Mouse (Mus musculus) forelimb bud, embryonic 11.5 days (tissue): ENCODE measurements around the gene Tank.

Source experiments
- DNase-seq: peaks from one replicate; pipeline ENCODE4 v3.0.0-alpha.2; 2012; ENCODE audit warnings: low read depth, low spot score

Tank gene

DNA sequence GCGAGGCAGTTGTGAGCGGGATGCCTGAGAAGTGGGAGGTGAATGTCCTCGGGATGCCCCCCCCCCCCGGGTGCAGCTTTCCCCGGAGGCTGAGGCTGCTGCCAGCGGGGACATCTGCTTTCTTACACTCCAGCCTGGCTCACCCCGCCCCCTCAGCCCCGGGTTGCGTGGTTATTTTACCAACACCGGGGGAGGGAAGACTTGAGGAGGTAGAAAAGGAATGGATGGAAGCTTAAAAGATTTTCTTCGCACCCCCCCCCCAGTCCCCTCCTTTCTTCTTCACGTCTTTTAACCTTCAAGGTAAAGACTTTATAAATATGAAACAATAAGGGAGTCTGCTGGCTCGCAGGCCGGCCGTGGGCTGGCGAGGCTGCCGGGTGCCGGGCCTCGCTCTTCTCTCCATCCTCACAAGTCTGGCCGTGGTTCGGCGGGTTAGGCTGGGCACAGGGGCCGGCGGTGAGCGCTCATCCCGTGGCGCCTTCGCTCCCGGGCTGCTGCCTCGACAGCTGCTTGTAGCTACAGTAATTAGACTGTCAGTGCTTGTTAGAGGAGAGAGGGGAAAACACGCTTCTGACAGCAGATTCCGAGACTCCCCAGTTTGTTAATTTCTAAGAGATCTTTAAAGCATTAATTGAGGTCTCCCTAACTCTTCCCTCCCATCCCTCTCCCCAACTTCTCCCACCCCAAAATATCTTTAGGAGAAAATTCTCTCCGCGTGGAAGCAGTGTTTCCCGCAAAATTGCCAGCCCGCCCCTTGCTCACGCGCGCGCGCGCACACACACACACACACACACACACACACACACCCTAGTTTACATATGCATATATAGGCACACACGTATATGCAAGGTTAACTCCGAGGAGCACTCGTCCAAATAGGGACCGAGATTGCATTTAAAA is 77.2 kb downstream of the Tank start:
- peak; percentile 21 for DNase-seq

DNA sequence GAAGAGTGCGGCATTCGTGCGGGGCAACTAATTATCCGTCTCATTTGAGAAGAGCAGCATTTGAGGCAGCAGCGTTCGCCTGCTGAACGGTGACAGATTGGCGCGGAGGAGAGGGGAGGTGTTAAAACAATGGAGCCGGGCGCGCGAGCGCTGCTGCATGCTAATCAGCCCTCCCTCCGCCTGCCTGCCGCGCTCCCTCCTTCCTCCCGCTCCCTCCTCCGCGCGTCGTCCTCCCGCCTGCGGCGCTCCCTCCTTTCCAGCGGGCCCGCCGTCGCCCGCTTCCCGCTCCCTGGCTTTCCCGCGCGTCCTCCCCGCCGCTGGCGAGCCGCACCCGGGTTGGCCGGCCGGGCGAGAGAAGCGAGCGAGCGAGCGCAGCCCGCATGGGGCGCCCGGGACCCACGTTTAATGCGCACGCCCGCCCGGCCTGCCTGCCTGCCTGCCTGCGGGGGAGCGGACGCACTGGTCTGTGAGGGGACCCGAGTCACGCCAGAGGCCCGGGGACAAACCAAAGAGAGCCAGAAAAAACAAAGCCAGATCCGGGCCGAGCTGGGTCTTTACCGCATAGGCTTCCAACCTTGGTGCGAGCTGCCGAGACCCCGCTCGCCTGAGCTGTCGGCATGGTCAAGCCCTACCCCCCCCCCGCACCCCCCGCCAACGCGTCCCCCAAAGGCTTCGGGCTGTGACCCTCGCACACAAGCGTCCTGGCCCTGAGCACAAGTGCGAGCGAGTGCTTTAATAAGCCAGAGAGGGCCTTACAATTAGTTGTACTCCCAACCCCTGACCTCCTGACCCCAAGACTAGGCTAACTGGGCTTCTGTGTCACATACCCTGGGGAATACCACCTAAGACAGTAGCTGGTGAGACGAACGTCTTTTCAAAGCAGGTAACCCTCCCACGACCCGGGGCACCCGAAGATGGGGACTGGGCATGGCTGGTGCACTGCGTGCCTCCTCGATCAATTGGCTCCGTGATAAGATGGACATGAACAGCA is 78.3 kb downstream of the Tank start:
- peak; percentile 59 for DNase-seq

DNA sequence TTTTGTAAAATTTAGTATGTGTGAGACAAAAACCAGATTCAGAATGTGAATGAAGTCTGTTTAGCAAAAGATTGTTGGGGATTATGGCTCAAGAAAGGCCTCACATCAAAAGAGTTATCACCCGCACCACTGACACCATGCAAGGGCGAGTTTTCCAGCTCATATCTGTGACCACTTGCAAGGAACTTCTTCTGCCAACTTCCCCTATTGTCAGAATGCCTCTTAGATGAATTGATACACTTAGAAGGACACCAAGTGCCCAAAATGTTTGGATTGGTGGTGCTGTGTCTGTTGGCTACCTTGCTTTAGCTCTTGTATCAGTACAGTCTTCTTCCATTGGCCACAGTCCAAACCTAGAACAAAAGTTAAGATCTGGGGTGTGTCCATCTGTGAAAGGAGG is 80.9 kb downstream of the Tank start:
- no peak for DNase-seq

DNA sequence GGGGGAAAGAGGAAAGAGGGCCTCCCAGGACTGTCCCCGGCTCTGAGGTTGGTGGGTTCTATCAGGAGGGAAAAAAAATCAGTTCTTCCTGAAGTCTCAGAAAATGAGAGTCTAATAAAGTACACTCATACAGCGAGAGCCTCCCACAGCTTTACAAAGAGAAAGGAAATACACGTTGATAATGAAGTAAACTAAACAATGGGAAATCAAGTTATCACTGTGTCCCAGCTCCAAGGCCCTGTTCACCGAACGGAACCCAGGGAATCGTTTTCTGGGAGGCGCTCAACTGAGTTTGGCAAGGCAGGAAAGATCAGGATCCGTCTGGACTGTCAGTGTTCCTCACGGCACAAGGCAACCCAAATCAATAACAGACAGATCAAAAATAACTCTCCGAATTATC is 84.4 kb downstream of the Tank start:
- DNase-seq, result no peak

DNA sequence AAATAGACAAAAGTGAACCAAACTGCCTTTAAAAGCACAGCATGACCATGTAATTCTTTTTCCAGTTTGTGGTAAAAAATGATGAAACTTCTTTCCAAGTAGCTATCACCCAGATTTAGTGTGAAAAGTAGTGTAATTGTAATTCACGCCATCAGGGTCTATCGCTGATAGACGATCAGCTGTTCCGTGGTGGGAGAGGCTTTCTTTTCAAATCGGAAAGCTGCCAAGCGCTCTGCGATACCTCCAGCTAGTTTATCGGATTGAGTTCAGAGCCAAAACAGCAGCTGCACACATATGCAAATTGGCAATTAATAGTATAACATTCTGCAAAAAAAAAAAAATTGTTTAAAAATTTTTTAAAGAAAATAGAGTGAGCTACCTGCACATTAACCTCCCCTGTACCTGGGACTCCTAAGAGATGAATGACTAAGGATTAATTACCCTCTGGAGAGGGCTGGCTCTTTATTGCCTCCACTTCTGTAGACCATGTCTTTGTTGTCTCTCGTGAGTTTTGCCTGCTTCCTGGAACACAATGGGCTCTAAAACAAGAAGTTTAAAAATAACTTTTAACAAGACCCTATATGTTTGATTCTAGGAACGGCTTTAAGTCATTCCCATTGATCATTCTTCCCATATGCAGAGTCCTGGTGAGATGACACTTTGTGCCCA is 85.3 kb downstream of the Tank start:
- no peak for DNase-seq

DNA sequence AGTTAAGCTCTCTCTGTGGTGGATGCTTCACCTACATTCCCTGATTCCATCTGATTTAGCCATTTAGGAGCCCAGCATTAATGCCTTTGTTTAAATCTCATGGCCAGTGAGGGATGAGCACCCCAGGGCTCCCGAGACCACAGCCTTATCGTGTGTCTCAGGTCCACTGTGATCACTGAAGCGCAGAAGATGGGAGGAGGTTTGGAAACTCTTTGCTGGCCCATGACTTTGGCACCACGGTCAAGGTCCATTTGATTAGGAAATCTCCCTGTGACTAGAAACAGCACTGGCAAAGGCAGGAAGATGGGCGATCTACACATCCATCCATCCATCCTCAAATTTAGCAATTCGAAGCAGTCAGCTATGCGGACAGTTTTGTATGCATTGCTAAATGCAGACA is 89.0 kb downstream of the Tank start:
- no peak for DNase-seq

DNA sequence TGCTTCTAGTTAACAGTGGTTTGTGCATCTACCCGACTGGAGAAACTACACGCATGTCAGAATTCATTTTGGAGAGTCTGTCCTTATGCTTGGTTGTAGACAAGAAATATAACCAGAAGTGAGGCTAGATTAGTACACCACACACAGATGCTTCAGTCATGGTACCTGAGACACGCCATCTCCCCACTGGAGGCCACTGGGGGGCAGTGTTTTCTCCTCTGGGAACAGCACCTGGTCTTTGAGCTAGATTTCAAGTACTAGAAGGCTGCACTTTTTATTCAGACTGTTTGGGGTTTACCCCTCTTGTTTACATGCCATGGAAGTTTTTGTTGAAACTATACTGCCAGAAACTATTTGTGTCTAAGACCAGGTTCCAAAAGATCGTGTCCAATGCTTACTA is 89.9 kb downstream of the Tank start:
- DNase-seq, result peak; percentile 48

DNA sequence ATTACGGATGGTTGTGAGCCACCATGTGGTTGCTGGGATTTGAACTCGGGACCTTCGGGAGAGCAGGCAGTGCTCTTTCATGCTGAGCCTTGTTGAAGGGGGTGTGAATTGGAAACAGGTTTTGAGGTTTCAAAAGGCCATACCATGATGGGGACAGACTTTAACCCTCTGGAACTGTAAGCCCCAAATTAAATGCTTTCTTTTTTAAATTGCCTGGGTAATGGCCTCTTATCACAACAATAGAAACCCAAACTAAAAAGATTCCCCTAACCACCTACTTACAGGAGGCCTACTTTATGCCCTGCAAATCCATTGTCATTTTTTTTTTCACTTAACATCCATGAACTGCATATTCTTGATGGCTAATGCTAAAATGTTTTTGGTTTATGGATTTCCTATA is 96.2 kb downstream of the Tank start:
- no peak for DNase-seq

DNA sequence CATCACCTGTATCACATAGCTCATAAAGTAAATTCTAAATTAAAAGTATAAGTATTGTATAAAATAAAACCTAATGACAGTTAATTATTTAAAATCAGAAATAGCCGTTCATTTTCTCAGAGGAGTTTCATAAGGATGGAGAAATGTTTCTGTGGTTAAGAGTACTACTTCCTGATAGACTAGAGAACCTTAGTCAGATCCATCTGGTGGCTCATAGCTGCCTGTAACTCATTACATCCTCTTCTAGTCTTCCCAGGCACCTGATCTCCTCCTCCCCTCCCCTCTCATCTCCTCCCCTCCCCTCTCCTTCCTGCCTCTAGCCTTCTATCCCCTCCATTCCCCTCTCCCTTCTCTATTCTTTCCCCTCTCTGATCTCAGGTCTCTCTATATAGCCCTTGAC is 103.2 kb downstream of the Tank start:
- no peak for DNase-seq

DNA sequence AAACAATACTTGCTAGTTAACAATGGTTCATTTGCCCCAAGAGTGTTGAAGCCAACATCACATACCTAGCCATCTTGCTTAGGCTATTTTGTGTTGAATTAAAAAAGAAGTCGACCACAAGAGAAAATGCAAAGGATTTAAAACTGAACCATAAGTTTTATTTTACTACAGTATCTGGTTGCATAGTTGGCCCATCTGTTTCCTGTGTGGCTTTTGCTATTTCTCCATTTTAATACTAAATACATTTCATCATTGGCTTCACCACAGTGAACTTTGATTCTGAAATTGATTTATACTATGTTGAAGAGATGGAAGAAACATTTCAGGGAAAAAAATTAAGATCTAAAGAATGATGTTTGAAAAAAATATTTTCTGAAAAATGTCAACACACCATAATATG is 108.1 kb downstream of the Tank start:
- no peak for DNase-seq

DNA sequence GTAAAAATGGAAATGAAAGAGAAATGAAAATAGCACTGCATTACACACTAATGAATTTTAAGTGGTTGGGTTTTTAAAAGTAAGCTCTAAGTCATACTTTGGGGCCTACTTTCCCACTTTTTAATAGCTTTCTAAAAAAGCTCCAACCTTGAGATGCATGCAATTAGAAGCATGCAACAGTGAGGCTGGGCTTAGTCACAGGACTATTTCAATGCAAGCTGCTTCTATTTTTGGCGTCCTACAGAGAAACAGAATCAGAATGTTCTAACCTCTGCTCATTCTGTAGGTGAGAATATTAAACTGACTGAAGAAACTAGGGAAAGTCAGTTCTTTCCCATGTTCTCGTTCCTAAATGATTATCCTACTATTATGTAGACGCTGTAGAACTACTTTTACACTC is 110.7 kb downstream of the Tank start:
- no peak for DNase-seq
